Mouse (Mus musculus) bone marrow, adult 2 months (tissue): Measurements from ENCODE around the gene Tc2n.

Experiments
- CTCF ChIP-seq: fragments of 200-500 bp; IDR thresholded peaks from 2 replicates; pipeline ENCODE4 v1.5.1; 2011; ENCODE audit warnings: low read length, control low read depth; ENCODE audit not compliant: control insufficient read depth, insufficient read depth
- POLR2A ChIP-seq: fragments of 200-500 bp; IDR thresholded peaks from 2 replicates; pipeline ENCODE4 v1.6.1; 2011; ENCODE audit warnings: low read depth, mild to moderate bottlenecking, control low read depth, low read length, borderline replicate concordance; ENCODE audit not compliant: control insufficient read depth

DNA sequence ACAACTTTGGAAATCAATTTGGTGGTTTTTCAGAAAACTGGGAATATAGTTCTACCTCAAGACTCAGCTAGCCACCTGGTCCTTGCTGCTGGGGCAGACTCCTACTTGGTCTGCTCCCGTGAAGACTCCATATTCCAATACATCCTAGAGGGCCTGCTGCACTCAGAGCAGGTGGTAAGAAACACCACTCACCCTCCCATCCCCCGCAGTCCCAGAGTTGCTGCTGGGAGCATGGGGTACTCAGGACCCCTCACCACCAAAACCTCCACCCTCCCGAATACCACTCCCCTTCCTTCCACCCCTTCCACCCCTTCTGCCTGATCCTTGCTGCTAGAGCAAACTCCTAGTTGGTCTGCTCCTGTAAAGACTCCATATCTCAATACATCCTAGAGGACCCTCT lies 19.1 kb downstream of the Tc2n start:
- TF ChIP-seq POLR2A, result no peak
- no peak for TF ChIP-seq CTCF
